Mouse (Mus musculus): ENCODE data around the gene Tnfsf10. TPM values are rescaled to one million over a fixed set of nuclear protein-coding genes. Genes with fewer than 3 reads are reported as not detected.
A peak's percentile ranks its signal among the peaks of the same experiment; 100 is the strongest.

Tnfsf10 gene
- total RNA-seq, 2 experiments from 2014 or later = 1.7 to 2.2 TPM

GRCm38 (mm10) chr3:27302339-27303022 lies 14.3 kb upstream of the Tnfsf10 start:
- no peak for DNase-seq
- intact Hi-C loops (cut with DNase I) = no loop called here

DNA sequence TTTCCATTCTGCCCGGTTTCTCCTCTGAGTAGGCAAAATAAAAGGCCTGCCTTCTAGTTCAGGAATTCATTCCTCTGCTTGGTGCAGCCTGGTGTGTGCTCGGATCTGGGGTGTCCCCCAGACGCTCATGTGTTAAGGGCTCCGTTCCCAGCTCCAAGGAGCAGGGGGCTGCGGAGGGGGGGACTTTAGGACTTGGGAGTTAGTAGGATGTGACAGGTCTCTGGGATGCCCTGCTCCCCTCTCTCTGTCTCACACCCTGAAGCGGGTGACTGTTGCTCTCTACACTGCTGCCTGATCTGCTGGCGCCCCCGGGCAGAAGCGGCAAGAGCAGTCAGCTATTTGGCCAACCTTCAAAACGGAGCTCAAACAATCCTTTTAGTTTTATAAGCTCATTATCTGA lies 10.0 kb upstream of the Tnfsf10 start:
- no peak for DNase-seq
- intact Hi-C loops (cut with DNase I) = no loop called here

- DNase-seq = peak; percentile 6
- intact Hi-C loops (cut with DNase I) = no loop called here
These were observed 5.9 kb upstream of the Tnfsf10 start for GRCm38 (mm10) chr3:27310973-27311372.

GRCm38 (mm10) chr3:27311475-27311874 lies 5.4 kb upstream of the Tnfsf10 start:
- no peak for DNase-seq
- intact Hi-C loops (cut with DNase I) = no loop called here

GRCm38 (mm10) chr3:27314506-27315164 lies 2.2 kb upstream of the Tnfsf10 start:
- intact Hi-C loops (cut with DNase I) = no loop called here
- DNase-seq = no peak

GRCm38 (mm10) chr3:27317288-27318024 lies 628 bp downstream of the Tnfsf10 start:
- DNase-seq = no peak
- intact Hi-C loops (cut with DNase I) = no loop called here

DNA sequence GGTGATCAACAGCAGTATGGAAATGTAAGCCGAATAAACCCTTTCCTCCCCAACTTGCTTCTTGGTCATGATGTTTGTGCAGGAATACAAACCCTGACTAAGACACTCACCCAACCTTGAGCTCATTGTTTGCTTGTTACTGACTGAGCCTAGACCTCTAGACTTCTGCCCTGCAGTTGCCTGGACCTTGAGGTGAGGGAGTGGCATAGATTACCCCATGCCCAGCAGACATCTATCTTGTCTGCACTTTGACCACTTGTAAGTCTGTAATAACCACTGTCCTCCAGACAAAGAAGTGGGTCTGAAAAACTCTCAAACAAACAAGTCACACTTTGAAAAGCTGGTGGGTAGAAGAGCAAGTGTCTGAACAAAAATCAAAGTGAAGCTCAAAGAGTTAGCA lies 2.8 kb downstream of the Tnfsf10 start:
- intact Hi-C loops (cut with DNase I) = no loop called here
- no peak for DNase-seq

- intact Hi-C loops (cut with DNase I) = no loop called here
- DNase-seq = no peak
These were observed 4.0 kb downstream of the Tnfsf10 start for GRCm38 (mm10) chr3:27320613-27321495.

DNA sequence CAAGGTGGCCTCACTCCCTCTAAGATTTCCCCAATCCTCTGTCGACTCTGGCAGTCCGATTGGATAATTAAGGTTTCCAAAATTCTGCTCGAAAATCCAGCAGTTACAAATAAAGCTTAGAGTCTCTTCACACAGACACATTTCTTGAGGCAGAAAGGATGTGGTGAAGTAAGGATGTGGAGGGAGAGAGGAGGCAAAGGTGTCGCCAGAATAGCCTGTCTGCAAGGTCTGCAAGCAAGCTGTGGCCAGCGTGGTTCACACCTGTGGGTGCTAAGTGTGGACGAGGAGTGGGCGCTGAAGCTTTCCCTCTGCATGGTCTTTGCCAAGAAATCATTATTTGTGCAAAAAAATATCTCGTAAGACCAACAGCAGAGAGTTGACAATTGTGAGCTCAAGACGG lies 5.8 kb downstream of the Tnfsf10 start:
- no peak for DNase-seq
- intact Hi-C loops (cut with DNase I) = no loop called here

- intact Hi-C loops (cut with DNase I) = no loop called here
- DNase-seq = no peak
These were observed 6.7 kb downstream of the Tnfsf10 start for GRCm38 (mm10) chr3:27323551-27323950.

GRCm38 (mm10) chr3:27326633-27327191 lies 9.9 kb downstream of the Tnfsf10 start:
- intact Hi-C loops (cut with DNase I) = no loop called here
- DNase-seq = no peak

DNA sequence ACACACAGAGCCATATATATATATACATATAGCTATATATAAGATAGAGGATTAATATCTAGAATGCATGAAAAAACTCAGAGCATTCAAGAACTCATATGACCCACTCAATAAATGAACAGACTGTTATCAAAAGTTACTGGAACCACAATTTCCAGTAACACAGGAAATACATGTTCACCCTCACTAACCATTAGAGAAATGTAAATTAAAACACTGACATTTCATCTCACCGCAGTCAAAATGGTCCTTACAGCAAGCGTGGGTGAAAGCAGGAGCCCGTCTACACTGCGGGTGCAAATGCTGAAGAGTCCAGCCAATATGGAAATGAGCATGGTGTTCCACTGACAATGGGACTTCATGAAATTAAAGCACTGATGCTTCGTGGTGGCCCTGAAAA lies 13.9 kb downstream of the Tnfsf10 start:
- intact Hi-C loops (cut with DNase I) = no loop called here

GRCm38 (mm10) chr3:27338437-27338836 lies 21.6 kb downstream of the Tnfsf10 start:
- intact Hi-C loops (cut with DNase I) = no loop called here
- DNase-seq = peak; percentile 51

More for the DNA sequence above, 13.9 kb downstream of the Tnfsf10 start:
- no peak for DNase-seq

GRCm38 (mm10) chr3:27338887-27339286 lies 22.1 kb downstream of the Tnfsf10 start:
- DNase-seq = no peak
- intact Hi-C loops (cut with DNase I) = no loop called here

GRCm38 (mm10) chr3:27340757-27341156 lies 23.9 kb downstream of the Tnfsf10 start:
- DNase-seq = no peak
- intact Hi-C loops (cut with DNase I) = no loop called here

DNA sequence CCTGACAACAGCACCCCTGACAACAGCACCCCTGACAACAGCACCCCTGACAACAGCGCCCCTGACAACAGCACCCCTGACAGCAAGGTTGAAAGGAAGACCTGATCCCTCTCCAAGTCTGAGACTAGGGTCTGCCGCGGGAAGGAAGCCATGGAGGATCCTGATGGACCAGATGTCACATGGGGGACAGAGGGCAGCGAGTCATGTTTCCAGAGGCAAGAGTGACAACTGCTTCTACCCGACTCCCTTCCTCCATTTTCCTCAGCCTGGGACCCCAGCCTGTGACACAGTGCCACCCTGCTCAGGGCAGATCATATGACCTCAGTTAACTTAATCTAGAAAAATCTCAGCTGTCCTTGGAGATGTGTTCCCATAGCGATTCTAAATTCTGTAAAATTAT lies 25.6 kb downstream of the Tnfsf10 start:
- intact Hi-C loops (cut with DNase I) = no loop called here
- no peak for DNase-seq

DNA sequence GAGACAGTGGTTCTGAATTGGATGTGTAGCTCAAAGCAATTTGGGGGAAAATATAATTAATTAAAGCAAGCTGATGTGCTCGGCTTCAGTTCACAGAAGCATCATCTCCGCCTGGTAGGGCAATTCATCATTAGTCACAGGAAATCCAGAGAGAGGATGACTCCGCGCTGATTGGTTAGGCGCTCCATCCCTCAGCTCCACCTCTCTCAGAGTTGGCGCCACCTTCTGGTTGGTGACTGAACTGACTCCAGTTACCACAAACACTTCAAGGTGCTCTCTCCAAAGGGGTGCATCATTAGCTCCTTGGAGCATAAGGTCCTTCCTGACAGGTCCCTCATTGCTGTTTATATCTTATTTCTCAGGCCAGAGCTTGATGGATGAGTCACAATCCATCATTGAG lies 28.7 kb downstream of the Tnfsf10 start:
- no peak for DNase-seq
- intact Hi-C loops (cut with DNase I) = no loop called here

DNA sequence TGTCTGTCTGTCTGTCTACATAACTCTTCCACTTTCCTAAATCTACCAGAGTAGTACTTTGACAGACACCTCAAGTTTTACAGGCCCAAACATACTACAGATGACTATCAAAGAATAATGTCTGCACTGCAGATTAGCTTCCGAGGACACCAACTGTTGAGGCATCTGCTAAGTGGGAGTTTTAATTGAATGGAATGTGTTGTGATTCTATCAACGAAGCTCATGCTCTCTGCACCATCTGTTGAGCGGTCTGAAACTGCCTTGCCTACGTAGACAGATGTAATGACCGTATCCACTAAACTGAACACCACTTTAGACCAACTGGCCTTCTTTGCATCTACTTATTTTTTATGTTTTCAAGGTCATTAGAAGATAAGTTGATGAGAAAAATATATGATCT lies 31.6 kb downstream of the Tnfsf10 start:
- no peak for DNase-seq
- intact Hi-C loops (cut with DNase I) = no loop called here

DNA sequence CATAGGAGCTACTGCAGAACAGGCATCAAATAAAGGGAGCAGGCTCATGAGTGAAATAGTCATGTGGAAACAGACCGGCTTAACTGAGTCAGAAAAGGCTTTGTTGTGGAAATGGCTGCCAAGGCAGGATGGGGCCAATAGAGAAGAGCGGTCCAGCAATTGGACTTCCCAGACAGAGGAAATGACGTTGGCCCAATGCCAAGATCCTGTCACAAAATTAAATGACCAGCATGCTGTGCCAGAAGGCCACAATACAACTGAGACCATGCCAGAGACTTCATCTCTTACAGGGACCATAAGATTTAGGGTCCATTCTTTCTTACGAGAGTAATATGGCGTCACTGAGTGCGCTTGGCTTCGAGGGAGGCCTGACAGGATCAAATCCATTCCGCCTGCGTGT lies 34.3 kb downstream of the Tnfsf10 start:
- peak; percentile 79 for DNase-seq

DNA sequence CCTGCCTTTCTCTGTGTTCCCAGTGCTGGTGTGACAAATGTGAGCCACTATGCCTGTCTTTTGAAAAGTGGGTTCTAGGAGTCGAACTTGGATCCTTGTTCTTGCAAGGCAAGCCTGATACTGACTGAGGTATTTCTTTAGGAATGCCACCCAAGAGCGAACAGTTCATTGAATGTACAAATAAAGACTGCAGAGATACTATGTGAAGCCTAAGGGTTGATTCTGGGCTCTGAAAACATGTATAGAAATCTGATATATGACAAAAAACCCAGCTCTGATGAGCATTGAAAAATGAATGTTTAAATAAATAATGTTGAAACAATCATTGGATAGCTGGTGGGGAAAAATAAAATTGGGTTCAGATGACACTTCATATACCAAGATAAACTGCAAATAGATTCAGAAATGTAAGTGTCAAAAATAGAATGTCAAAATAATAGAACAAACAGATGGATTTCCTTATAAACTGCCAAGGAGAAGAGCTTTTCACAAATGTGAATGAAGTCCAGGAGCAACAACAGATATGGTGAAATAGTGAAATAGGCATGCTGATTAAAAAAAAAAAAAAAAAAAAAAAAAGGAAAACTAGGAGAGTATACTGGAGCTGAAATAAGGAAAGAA lies 42.4 kb downstream of the Tnfsf10 start:
- no peak for DNase-seq
- intact Hi-C loops (cut with DNase I) = no loop called here

More for the DNA sequence above, 34.3 kb downstream of the Tnfsf10 start:
- intact Hi-C loops (cut with DNase I) = no loop called here

Data from left cerebral cortex, postnatal 4 days (tissue).